Mouse (Mus musculus): ENCODE data around the gene Thsd7b.

DNA sequence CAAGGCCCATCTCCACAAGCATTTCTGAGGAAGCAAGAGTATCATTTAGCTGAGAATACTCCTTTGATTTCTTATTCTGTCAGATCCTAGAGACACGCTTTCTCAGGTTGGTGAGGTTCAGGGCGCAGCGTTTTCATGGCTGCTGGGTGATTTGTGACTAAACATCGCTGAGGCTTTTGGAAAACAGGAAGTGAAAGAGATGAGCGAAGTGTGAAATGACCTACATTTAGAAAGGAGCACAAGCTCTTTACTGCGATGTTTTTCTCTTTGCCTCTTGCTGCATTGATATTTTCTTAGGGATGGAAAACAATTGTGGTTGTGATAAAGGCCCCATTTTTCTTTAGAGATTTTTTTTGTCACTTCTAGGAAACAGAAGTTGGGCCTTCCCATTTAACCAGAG lies 351.4 kb downstream of the Thsd7b start:
- TF ChIP-seq POLR2A (IDR thresholded peaks at IDR 0.05; ENCODE audit: low read depth, low read length) (no peak), CTCF (IDR thresholded peaks at IDR 0.05; ENCODE audit: borderline replicate concordance, insufficient read depth, low read length) (no peak)

Measured in embryonic fibroblast, embryonic 13.5 days (primary cell).